ENCODE assay signal across 8 mouse cellular contexts in the genomic region with DNA sequence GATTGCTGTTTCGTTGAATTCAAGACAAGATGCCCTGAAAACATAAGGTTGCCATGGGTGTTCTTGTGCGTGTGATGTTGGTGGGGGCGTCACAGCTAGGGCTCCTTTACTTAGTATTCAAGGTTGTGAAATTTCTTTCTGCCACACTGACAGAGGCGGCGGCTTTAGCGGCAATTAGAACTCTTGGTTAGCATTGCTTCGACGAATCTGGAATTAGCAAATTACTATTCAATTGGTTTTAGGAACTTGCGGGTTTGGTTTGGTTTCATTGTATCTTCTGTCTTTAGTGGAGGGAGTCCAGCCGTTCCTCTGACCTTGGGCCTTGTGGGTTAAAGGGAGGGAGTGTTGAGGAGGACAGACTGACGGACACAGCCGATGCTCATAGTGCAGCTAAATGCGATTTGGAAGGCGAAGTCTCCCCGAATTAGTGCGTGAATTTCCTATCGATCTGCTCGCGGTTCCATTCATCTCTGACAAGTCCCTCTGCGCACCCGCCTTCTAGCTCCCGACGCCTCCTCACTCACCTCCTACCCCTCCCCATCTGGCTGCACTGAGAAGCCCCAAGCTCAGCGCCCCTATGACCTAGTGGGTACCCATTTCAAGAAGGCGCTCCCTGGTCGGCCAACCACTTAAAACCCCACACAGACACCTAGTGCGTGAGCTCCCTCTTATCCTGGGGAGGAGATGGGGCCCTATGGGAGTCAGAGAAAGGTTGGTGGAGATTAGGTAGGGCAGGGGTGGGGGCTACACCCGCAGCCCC. TPM values are rescaled to one million over a fixed set of nuclear protein-coding genes. Genes with fewer than 3 reads are reported as not detected.
DNase-seq lines count a peak whose midpoint lies in the region; ATAC-seq and TF ChIP-seq lines count a peak whose summit lies in the region.

A gene (plus strand): TSS at position 660 of the 760 bp plus-strand sequence.

- peak within 1 kb of the TSS; percentile 56 for H3K4me2 ChIP-seq in hindbrain, postnatal 0 days (ENCODE audit: low read depth, low read length)
- peak within 1 kb of the TSS; percentile 12; the same call in 1 of the 2 replicates for H3K4me2 ChIP-seq in midbrain, embryonic 16.5 days (ENCODE audit: low read length)

- peaks cover 1% of the 10 kb centered on the region; the same call in 1 of the 2 replicates for H3K4me1 ChIP-seq in bone marrow, adult 2 months (ENCODE audit: control insufficient read depth, insufficient read depth, low read length)
- no peaks in the 10 kb centered on the region for H3K4me1 ChIP-seq in hindbrain, postnatal 0 days (ENCODE audit: insufficient read depth, low read length)
- H3K4me1 ChIP-seq in midbrain, embryonic 16.5 days (ENCODE audit: control insufficient read depth, insufficient read depth, low read length), result no peaks in the 10 kb centered on the region
- no peaks in the 10 kb centered on the region for H3K4me1 ChIP-seq in cerebellum, adult 2 months (ENCODE audit: control insufficient read depth, insufficient read depth, low read length)

- H3K9ac ChIP-seq in hindbrain, postnatal 0 days (replicated peaks; ENCODE audit: low read length), result peak within 1 kb of the TSS; percentile 60
- no peak within 1 kb of the TSS for H3K9ac ChIP-seq in midbrain, embryonic 16.5 days (ENCODE audit: low read depth, low read length)

- no peaks in the 10 kb centered on the region for H3K36me3 ChIP-seq in hindbrain, postnatal 0 days (ENCODE audit: insufficient read depth, low read length)
- no peaks in the 10 kb centered on the region for H3K36me3 ChIP-seq in midbrain, embryonic 16.5 days (ENCODE audit: control insufficient read depth, insufficient read depth, low read length)

- H3K27me3 ChIP-seq in hindbrain, postnatal 0 days (ENCODE audit: insufficient read depth, low read length), result peaks cover 72% of the 10 kb centered on the region
- H3K27me3 ChIP-seq in midbrain, embryonic 16.5 days (ENCODE audit: control insufficient read depth, insufficient read depth, low read depth, low read length), result peaks cover 91% of the 10 kb centered on the region
- peaks cover 13% of the 10 kb centered on the region; the same call in 1 of the 2 replicates for H3K27me3 ChIP-seq in cerebellum, adult 2 months (ENCODE audit: control insufficient read depth, insufficient read depth, low read length)

- no peak for TF ChIP-seq POLR2A in bone marrow, adult 2 months (IDR thresholded peaks at IDR 0.05; ENCODE audit: borderline replicate concordance, control insufficient read depth, low read depth, low read length)
- no peak for TF ChIP-seq POLR2A in cerebellum, adult 2 months (IDR thresholded peaks at IDR 0.05; ENCODE audit: borderline replicate concordance, insufficient read depth, low read length)

- peak within 1 kb of the TSS; percentile 54 for H3K27ac ChIP-seq in bone marrow, adult 2 months (ENCODE audit: control insufficient read depth, insufficient read depth, low read depth, low read length, poor library complexity)
- H3K27ac ChIP-seq in hindbrain, postnatal 0 days, result peak within 1 kb of the TSS; percentile 85
- no peak within 1 kb of the TSS for H3K27ac ChIP-seq in midbrain, embryonic 16.5 days (ENCODE audit: low read length)
- no peak within 1 kb of the TSS for H3K27ac ChIP-seq in cerebellum, adult 2 months (ENCODE audit: insufficient read depth, low read length)

- no peak for TF ChIP-seq CTCF in bone marrow, adult 2 months (IDR thresholded peaks at IDR 0.05; ENCODE audit: control insufficient read depth, insufficient read depth, low read length)
- TF ChIP-seq CTCF in hindbrain, postnatal 0 days (IDR thresholded peaks at IDR 0.05; ENCODE audit: low read depth), result no peak
- no peak for TF ChIP-seq CTCF in cerebellum, adult 2 months (IDR thresholded peaks at IDR 0.05; ENCODE audit: borderline replicate concordance, insufficient read depth, low read depth, low read length)

- 25% methylated on average over 28 of the region's 28 CpGs for WGBS in bone marrow, adult 2 months
- WGBS in hindbrain, postnatal 0 days, result 1% methylated on average over 28 of the region's 28 CpGs
- WGBS in midbrain, embryonic 16.5 days, result under 1% methylated on average over 28 of the region's 28 CpGs
- WGBS in cerebellum, adult 2 months, result 3% methylated on average over 28 of the region's 28 CpGs

- DNase-seq in kidney, adult 9 months, result peak; percentile 44
- no peak for DNase-seq in kidney, postnatal 14 days
- no peak for DNase-seq in hindbrain, postnatal 0 days (ENCODE audit: low spot score)
- no peak for DNase-seq in cerebellum, adult 2 months
- no peak for DNase-seq in left cerebral cortex, adult 9 months (ENCODE audit: low spot score in 2 of 2)

- ATAC-seq in hindbrain, postnatal 0 days, result peak; percentile 28; the same call in 1 of the 2 replicates
- no peak for ATAC-seq in midbrain, embryonic 16.5 days
- no peak for ATAC-seq in cerebellum, adult (ENCODE audit: insufficient number of reproducible peaks, low FRiP score, low TSS enrichment)

- peak within 1 kb of the TSS; percentile 81 for H3K4me3 ChIP-seq in bone marrow, adult 2 months (replicated peaks; ENCODE audit: control insufficient read depth, low read depth, low read length)
- peak within 1 kb of the TSS; percentile 35 for H3K4me3 ChIP-seq in hindbrain, postnatal 0 days (ENCODE audit: low read length)
- no peak within 1 kb of the TSS for H3K4me3 ChIP-seq in midbrain, embryonic 16.5 days (ENCODE audit: low read depth, low read length)
- H3K4me3 ChIP-seq in cerebellum, adult 2 months (replicated peaks; ENCODE audit: insufficient read depth, low read depth, low read length), result no peak within 1 kb of the TSS

- H3K9me3 ChIP-seq in hindbrain, postnatal 0 days (ENCODE audit: low read length), result no peaks in the 10 kb centered on the region
- no peaks in the 10 kb centered on the region for H3K9me3 ChIP-seq in midbrain, embryonic 16.5 days (replicated peaks; ENCODE audit: control insufficient read depth, low read length, poor library complexity, severe bottlenecking)

RNA-seq across cellular contexts. Expression of the gene that starts here (rescaled TPM):
- 3.3 and 7.6 TPM in 2 replicates for polyA plus RNA-seq in bone marrow, adult 2 months (2011; ENCODE audit: insufficient read depth, insufficient read length, low replicate concordance, missing spikeins)
- 4.2 and 8.6 TPM in 2 replicates for total RNA-seq in hindbrain, postnatal 0 days (2014; rRNA removed)
- 2.4 and 3.3 TPM in 2 replicates for polyA plus RNA-seq in hindbrain, postnatal 0 days (2015; fragmentation: Nextera tagmentation; extraction: Ambion mirVana)
- polyA plus RNA-seq in midbrain, embryonic 16.5 days (2015; fragmentation: Nextera tagmentation; extraction: Ambion mirVana), result not detected in 2 replicates
- 1.5 TPM in 2 replicates for polyA plus RNA-seq in cerebellum, adult 2 months (2012; rRNA removed)

Comparison
In these comparisons a context has a peak if more than half of its experiments do, and no peak if none do; other contexts are left out.
1. H3K27ac ChIP-seq: peak in bone marrow, adult 2 months (single experiment) and hindbrain, postnatal 0 days (single experiment); none in midbrain, embryonic 16.5 days (single experiment) and cerebellum, adult 2 months (single experiment).
2. H3K4me3 ChIP-seq: peak in bone marrow, adult 2 months (single experiment) and hindbrain, postnatal 0 days (single experiment); none in midbrain, embryonic 16.5 days (single experiment) and cerebellum, adult 2 months (single experiment).